Mouse (Mus musculus): ENCODE data around the gene Rbfox3. TPM values are rescaled to one million over a fixed set of nuclear protein-coding genes. Genes with fewer than 3 reads are reported as not detected.

The Rbfox3 gene
- total and polyA plus RNA-seq, 3 experiments: 0.16 TPM; not detected in 2

DNA sequence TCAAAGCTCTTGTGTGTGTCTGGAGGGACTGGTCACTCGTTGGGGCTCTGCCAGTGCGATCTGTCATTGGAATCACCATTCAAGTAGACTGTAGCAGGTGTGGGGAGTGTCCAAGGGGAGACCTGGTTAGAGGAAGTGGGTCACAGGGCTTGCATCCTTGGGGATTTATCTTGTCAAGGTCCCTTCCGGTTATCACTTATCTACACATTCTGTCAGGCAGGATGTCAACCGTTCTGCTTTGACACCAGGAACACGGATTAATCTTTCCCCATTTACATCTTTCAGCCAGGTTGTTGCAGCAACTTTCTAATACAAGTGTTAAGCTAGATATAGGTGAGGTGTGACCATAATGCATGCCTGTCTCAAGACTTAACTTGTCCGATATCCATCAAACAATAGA is 455.6 kb downstream of the Rbfox3 start:
- no peaks in the 10 kb centered on the region for H3K4me1 ChIP-seq (ENCODE audit: insufficient read depth, low read depth, low read length)
- ATAC-seq (ENCODE audit: extremely low read depth, insufficient number of reproducible peaks, low FRiP score, poor library complexity, severe bottlenecking) (no peak), DNase-seq (ENCODE audit: low spot score) (no peak)
- no peaks in the 10 kb centered on the region for H3K27me3 ChIP-seq (ENCODE audit: insufficient read depth, low read length)
- no peak overlapping the region for H3K4me3 ChIP-seq (ENCODE audit: low read depth, low read length)
- no peaks in the 10 kb centered on the region for H3K36me3 ChIP-seq (replicated peaks)
- H3K9me3 ChIP-seq (replicated peaks): 0 out of 2 replicates have a peak, but pooled peaks cover 2% of the 10 kb centered on the region
- TF ChIP-seq POLR2AphosphoS5 (IDR thresholded peaks at IDR 0.05; ENCODE audit: insufficient replicate concordance, low read depth, low read length) (no peak), GATA2 (IDR thresholded peaks at IDR 0.05; ENCODE audit: borderline replicate concordance, low read depth, low read length) (no peak)

DNA sequence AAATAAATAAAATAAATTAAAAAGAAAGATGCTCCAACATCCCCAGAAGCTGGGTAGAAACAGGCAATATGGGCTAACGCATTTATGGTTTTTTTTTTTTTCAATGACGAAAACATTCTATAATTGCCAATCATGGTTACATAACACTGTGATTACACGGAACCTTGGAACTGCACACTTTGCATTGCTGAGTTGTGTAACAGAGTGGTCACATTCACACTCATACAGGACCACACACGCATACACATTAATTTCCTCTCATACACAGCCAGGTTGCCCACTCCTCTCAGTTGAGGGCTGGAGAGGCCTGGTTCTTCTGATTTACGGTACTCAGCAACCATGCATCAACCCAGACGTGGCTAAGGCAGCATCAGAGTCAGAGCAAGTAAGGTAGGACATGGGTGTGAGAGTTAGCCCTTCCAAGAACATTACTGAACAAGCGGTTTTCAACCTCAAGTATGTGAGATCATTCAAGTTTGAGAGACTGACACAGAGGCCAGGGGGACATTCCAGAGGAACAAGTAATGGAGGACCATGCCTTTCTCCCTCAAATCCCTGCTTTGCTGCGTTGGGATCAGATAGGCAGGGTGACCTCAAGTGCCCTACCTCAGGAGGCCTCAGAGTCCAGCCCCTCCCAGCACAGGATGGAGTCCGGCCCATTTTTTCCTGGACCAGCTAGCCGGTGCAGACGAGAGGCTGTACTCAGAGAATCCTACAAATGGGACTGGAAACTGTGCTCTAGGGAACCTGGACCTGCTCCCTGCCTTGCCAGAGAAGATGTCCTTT is 457.3 kb downstream of the Rbfox3 start:
- ATAC-seq (ENCODE audit: extremely low read depth, insufficient number of reproducible peaks, low FRiP score, poor library complexity, severe bottlenecking) (no peak), DNase-seq (ENCODE audit: low spot score) (no peak)
- H3K9me3 ChIP-seq (replicated peaks): 0 out of 2 replicates have a peak, but pooled peaks cover 2% of the 10 kb centered on the region
- H3K27me3 ChIP-seq (ENCODE audit: insufficient read depth, low read length): no peaks in the 10 kb centered on the region
- no peaks in the 10 kb centered on the region for H3K36me3 ChIP-seq (replicated peaks)
- no peaks in the 10 kb centered on the region for H3K4me1 ChIP-seq (ENCODE audit: insufficient read depth, low read depth, low read length)
- TF ChIP-seq TAL1 (conservative IDR thresholded peaks at IDR 0.05; ENCODE audit: low read depth, low read length) (no peak), CTCF (IDR thresholded peaks at IDR 0.05; ENCODE audit: low read depth, low read length) (no peak), GATA2 (IDR thresholded peaks at IDR 0.05; ENCODE audit: borderline replicate concordance, low read depth, low read length) (no peak), GATA1 (IDR thresholded peaks at IDR 0.05; ENCODE audit: borderline replicate concordance, low read length) (no peak)
- H3K4me3 ChIP-seq (ENCODE audit: low read depth, low read length): no peak overlapping the region

DNA sequence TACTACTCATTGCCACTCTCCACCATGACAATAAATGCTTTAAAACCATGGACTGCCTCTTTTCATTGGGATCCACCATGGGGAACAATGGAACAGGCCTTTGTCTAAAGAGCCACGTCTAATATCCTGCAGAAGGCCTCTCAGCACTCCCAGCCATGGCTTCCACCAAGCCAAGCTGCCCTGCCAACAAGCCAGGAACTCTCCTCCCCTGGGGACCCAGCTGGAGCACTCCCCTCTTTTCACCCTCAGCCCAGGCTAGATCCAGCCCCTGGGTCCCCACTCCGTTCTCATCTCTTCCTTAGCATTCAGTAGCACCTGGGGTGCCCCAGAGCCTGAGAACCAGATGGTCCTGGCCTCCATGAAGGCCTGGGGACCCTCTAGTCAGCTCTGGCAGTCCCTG is 458.4 kb downstream of the Rbfox3 start:
- Histone ChIP-seq H3K27me3 (ENCODE audit: insufficient read depth, low read length) (no peaks in the 10 kb centered on the region), H3K36me3 (replicated peaks) (no peaks in the 10 kb centered on the region), H3K4me3 (ENCODE audit: low read depth, low read length) (no peak overlapping the region), H3K4me1 (ENCODE audit: insufficient read depth, low read depth, low read length) (no peaks in the 10 kb centered on the region), H3K9me3 (replicated peaks) (0 out of 2 replicates have a peak, but pooled peaks cover 2% of the 10 kb centered on the region)
- DNase-seq (ENCODE audit: low spot score): no peak
- ATAC-seq (ENCODE audit: extremely low read depth, insufficient number of reproducible peaks, low FRiP score, poor library complexity, severe bottlenecking): no peak
- TF ChIP-seq GATA1 (IDR thresholded peaks at IDR 0.05; ENCODE audit: borderline replicate concordance, low read length) (no peak), CTCF (IDR thresholded peaks at IDR 0.05; ENCODE audit: low read depth, low read length) (no peak), TAL1 (conservative IDR thresholded peaks at IDR 0.05; ENCODE audit: low read depth, low read length) (no peak), GATA2 (IDR thresholded peaks at IDR 0.05; ENCODE audit: borderline replicate concordance, low read depth, low read length) (no peak), POLR2AphosphoS5 (IDR thresholded peaks at IDR 0.05; ENCODE audit: insufficient replicate concordance, low read depth, low read length) (no peak)

GRCm38 (mm10) chr11:118451211-118451610 is 460.2 kb downstream of the Rbfox3 start:
- Histone ChIP-seq H3K4me3 (ENCODE audit: low read depth, low read length) (no peak overlapping the region), H3K27me3 (ENCODE audit: insufficient read depth, low read length) (no peaks in the 10 kb centered on the region), H3K4me1 (ENCODE audit: insufficient read depth, low read depth, low read length) (no peaks in the 10 kb centered on the region), H3K36me3 (replicated peaks) (no peaks in the 10 kb centered on the region), H3K9me3 (replicated peaks) (0 out of 2 replicates have a peak, but pooled peaks cover 2% of the 10 kb centered on the region)
- TF ChIP-seq GATA2 (IDR thresholded peaks at IDR 0.05; ENCODE audit: borderline replicate concordance, low read depth, low read length): no peak
- TF ChIP-seq TAL1 (conservative IDR thresholded peaks at IDR 0.05; ENCODE audit: low read depth, low read length): no peak
- no peak for TF ChIP-seq CTCF (IDR thresholded peaks at IDR 0.05; ENCODE audit: low read depth, low read length)
- TF ChIP-seq POLR2AphosphoS5 (IDR thresholded peaks at IDR 0.05; ENCODE audit: insufficient replicate concordance, low read depth, low read length): no peak
- TF ChIP-seq GATA1 (IDR thresholded peaks at IDR 0.05; ENCODE audit: borderline replicate concordance, low read length): no peak
- DNase-seq (ENCODE audit: low spot score): no peak
- no peak for ATAC-seq (ENCODE audit: extremely low read depth, insufficient number of reproducible peaks, low FRiP score, poor library complexity, severe bottlenecking)

DNA sequence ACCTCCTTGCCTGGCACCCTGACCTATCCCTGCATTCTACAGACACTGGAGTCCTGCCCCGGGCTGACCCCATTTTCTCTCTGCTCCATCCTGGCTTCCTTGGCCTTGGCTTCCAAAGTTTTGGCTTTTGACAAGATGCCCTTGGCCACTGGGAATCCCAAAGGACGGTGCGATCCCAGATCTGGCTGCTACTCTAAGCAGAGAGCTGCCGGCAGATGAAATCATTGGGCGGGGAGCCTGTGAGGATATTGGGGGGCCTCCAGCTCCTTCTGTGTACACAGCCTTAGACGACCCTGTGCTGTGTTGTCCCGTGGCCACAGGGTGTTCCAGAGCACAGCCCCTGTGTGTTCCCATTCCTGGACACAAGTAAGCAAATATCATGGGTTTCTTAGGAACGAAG is 463.0 kb downstream of the Rbfox3 start:
- H3K4me3 ChIP-seq (ENCODE audit: low read depth, low read length): no peak overlapping the region
- TF ChIP-seq GATA1 (IDR thresholded peaks at IDR 0.05; ENCODE audit: borderline replicate concordance, low read length) (no peak), GATA2 (IDR thresholded peaks at IDR 0.05; ENCODE audit: borderline replicate concordance, low read depth, low read length) (no peak), CTCF (IDR thresholded peaks at IDR 0.05; ENCODE audit: low read depth, low read length) (no peak), TAL1 (conservative IDR thresholded peaks at IDR 0.05; ENCODE audit: low read depth, low read length) (no peak), POLR2AphosphoS5 (IDR thresholded peaks at IDR 0.05; ENCODE audit: insufficient replicate concordance, low read depth, low read length) (no peak)
- peaks cover 4% of the 10 kb centered on the region; the same call in 1 of the 2 replicates for H3K27me3 ChIP-seq (ENCODE audit: insufficient read depth, low read length)
- DNase-seq (ENCODE audit: low spot score) (no peak), ATAC-seq (ENCODE audit: extremely low read depth, insufficient number of reproducible peaks, low FRiP score, poor library complexity, severe bottlenecking) (no peak)
- H3K4me1 ChIP-seq (ENCODE audit: insufficient read depth, low read depth, low read length): no peaks in the 10 kb centered on the region
- no peaks in the 10 kb centered on the region for H3K36me3 ChIP-seq (replicated peaks)
- 0 out of 2 replicates have a peak, but pooled peaks cover 2% of the 10 kb centered on the region for H3K9me3 ChIP-seq (replicated peaks)

DNA sequence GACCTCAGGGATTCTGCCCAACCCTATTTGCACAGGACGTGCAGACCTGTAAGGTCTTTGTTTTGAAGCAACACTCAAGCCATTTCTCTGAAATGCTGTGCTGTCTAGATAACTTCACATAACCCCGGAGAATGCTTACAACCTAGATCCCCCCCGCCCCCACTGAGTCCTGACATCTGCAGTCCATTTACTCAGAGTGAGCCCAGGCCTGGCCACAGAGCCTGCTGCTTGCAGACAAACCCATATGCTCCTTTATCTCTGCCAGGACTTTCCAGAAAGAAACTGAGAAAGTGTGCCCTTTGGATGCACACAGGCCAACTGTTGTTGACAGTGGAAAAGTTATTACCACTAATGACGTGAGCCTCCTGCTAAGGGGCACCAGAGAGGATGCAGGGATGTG is 464.1 kb downstream of the Rbfox3 start:
- DNase-seq (ENCODE audit: low spot score) (no peak), ATAC-seq (ENCODE audit: extremely low read depth, insufficient number of reproducible peaks, low FRiP score, poor library complexity, severe bottlenecking) (no peak)
- no peaks in the 10 kb centered on the region for H3K9me3 ChIP-seq (replicated peaks)
- H3K4me1 ChIP-seq (ENCODE audit: insufficient read depth, low read depth, low read length): no peaks in the 10 kb centered on the region
- no peaks in the 10 kb centered on the region for H3K36me3 ChIP-seq (replicated peaks)
- H3K4me3 ChIP-seq (ENCODE audit: low read depth, low read length): no peak overlapping the region
- no peak for TF ChIP-seq GATA2 (IDR thresholded peaks at IDR 0.05; ENCODE audit: borderline replicate concordance, low read depth, low read length)
- no peak for TF ChIP-seq TAL1 (conservative IDR thresholded peaks at IDR 0.05; ENCODE audit: low read depth, low read length)
- TF ChIP-seq POLR2AphosphoS5 (IDR thresholded peaks at IDR 0.05; ENCODE audit: insufficient replicate concordance, low read depth, low read length): no peak
- no peak for TF ChIP-seq GATA1 (IDR thresholded peaks at IDR 0.05; ENCODE audit: borderline replicate concordance, low read length)
- TF ChIP-seq CTCF (IDR thresholded peaks at IDR 0.05; ENCODE audit: low read depth, low read length): no peak
- peaks cover 4% of the 10 kb centered on the region; the same call in 1 of the 2 replicates for H3K27me3 ChIP-seq (ENCODE audit: insufficient read depth, low read length)

Data from G1E (cell line).